Mouse (Mus musculus): ENCODE results near the gene Pygl. TPM values are rescaled to one million over a fixed set of nuclear protein-coding genes. Genes with fewer than 3 reads are reported as not detected.
"Not testable (repeated sequence)": the region's sequence is repeated elsewhere in the genome, so short reads cannot be mapped to it uniquely, and the experiment has no call there.

Pygl gene
- total RNA-seq, 2 experiments from 2014 or later = 48.7 to 82.7 TPM

DNA sequence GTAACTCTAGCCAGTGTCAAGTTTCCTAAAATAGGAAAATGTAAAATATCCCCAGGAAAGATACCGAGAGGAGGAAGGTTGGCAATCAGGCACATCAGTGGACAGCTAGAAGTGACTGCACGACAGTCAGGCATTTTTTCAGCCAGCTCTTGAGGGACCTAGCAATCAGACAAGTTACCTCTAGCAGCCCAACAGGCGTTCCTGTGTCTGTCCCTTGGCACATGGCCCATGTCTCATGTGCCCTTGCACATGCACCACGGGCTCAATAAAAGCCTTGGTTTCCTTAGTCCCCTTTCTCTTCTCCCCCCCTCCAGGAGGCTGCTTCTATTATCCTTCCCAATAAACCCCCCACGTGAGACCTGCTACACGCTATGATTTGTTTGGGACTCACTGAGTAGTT lies 75.1 kb downstream of the Pygl start:
- no peak for DNase-seq

DNA sequence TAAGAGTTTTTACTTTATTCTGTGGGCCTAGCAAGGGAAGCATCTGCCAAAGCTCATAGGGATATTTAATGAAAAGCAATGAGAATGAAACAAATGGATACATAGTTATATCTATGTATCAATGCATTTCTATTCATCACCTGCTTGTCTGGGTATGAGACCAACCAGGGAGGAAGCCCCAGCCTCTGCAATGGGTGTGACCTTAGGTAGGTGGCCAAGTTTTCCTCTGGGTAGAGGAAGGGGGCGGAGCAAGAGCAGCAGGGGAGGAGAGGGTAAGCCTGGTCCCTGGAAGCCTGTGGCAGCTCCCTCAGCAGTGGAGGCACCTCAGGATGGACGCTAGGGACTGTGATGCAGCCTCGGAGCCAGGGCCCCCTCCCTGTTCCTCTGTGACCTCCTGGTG lies 77.4 kb downstream of the Pygl start, which contains the start of gene Abhd12b:
Gene Abhd12b, plus strand, starts transcription at position 301 of the 400 bp plus-strand sequence.
- no peak for DNase-seq

DNA sequence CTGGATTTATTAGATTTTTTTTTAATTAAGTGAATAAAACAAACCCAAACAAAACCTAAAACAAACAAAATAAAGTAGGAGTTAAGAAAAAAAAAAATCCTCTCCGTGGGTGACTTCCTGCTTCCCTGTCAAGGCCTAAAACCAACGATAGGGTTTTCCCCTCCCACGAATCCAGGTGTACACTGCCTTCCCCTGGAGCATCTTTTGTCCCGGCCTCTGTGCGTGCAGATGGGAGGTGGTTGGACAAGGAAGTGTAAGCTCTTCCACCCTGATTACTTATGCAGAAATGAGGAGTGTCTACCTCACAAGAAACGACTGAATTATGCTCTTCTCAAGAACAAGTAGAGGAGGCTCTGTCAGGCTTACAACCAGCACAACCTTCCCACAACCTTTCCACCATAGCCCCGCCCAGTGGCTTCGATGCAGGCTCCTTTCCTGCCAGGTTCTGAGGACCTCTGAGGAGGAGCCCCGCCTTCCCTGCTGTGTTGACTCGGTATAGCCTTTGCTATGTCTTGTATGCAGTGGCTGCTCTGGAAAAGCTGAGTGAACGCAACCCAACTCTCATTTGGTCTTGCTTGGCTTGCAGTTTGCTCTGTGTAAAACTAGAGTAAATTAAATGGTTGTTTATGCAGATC lies 82.5 kb downstream of the Pygl start:
- no peak for DNase-seq

DNA sequence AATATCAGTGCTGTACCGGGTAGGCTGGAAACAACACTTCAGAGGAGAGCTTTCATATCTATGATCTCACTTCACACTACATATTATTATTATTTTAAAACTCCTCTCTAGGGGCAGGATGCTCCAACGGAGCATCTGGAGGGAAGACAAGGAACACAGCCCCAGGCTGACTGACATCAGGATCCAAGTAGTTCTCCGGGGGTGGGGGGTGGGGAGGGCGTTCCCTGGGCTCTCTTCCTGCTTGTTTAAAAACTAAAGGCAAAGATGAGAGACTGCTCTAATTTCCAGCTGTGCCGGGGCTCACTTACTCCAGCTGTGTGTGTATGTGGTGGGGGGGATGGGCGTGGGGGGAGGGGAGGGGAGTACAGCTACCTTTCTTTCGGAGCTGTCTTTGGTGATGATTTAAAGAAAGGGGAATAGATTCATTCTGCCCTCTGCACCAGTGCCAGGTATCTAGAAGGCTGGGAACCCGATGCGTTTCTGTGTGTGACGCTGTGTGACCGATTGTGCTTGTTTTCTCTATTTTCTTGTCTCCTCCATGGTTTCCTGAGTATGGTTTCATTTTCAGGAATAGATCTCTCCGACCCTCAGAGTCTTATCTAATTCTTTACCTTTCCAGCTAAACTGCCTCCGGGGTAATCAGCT lies 83.2 kb downstream of the Pygl start:
- DNase-seq = no peak

DNA sequence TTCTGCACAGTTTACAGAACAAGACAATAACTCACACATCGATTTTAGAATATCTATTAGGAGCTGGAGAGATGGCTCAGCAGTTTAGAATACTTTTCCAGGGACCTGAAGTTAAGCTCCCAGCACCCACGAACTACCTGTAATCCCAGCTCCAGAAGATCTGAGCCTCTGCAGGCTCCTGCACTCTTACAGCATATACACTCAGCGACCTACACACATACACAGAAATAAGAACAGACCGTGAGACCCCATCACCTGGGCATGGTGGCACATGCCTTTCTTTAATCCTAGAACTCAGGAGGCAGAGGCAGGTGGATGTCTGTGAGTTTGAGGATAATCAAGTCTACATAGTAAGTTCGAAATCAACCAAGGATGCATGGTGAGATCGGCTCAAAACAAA lies 85.7 kb downstream of the Pygl start:
- DNase-seq = no peak

DNA sequence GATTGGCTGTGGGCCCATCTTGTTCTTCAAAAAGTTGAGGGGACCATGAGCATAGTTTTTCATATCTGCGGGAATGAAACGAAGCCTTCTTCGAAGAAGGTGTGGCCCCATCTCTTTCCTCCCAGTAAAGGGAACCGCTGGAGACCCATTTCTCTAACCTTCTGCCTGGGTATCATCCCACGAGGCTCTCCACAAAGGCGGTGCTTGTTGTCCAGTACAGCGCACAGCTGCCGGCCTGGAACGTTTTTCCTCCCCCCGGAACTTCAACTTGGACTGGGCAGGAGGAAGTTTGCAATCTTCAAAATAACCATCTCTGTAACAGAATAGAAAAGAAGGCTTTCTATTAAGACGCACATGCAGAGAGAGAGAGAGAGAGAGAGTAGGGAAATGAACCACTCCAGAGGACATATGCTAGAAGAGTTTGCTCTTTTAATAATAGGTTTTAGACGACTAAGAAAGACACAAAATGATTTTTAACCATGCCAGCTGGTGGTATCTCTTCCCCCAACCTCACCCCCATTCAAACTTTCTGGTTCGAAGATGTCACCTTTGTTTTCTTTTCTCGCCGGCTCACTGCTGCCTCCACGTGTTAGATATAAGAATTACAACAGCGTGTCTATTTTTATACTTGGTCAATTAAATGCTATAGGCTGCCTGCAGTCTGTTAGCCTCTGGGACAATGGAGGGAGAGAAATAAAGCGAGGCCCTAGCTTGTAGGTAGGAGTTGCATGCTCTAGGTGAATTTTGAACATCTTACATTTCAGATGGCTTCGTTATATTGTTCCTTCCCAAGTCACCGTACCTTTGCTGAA lies 86.4 kb downstream of the Pygl start:
- DNase-seq = peak; percentile 70

DNA sequence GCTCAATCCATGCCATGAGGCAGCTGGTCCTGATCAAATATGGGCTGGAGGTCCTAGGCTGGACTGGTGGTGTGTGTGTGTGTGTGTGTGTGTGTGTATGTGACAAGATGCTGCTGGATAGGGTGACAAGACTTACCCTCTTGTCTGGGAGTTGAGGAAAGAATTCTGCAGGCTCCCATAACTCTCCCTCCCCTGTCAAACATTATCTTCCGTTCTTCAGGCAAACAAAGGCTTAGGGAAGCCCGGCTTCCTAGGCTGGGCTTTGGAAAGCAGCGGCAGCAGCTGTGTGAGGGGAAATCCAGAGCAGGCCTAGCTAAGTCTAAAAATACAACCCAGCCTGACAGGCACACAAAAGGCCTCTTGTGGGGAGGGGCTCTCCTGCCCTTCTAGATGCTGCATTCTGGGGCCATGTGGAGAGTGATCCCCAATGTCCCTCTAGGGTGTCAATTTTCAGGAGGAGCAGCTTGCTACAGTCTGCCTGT lies 87.1 kb downstream of the Pygl start:
- not testable (repeated sequence) for DNase-seq

DNA sequence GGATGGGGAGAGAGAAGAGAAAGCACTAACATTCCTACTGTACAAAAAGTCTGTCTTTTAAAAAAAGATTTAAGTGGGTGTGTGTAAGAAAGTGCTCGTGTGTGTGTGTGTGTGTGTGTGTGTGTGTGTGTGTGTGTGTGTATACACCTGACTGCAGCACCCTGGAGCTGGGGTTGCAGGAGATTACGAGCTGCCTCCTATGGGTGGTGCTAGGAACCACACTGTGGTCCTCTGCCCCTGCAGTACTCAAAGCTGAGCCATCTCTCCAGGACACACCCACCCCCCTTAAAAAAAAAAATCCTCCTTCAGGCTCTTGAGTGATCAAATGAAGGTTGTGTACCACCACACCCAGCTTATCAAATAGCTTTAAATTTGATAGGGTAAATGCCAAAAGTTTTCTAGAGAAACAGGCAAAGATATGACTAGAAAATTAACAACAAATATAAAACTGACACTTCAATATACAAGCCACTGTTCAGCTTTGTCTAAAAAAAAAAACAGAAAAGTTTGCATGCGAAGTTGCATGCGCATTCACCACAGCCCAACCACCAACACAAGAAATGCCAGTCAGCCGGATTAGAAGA lies 90.2 kb downstream of the Pygl start:
- no peak for DNase-seq

Other genes with a start within 250 kb of the Pygl start
- gene Sav1, start 244.5 kb downstream of the Pygl start, total RNA-seq (2021) = 10 to 100 TPM; 44.2 to 52.3 TPM
- gene Nin, start 117.8 kb downstream of the Pygl start, total RNA-seq (2021) = 10 to 100 TPM; 29.5 to 38.3 TPM
- not detected for gene Abhd12b, start 77.3 kb downstream of the Pygl start, total RNA-seq (2021)
- gene Trim9, start 116.1 kb upstream of the Pygl start, total RNA-seq (2021) = 1 to 10 TPM; 2.7 to 3.8 TPM
- gene Tmx1, start 221.6 kb upstream of the Pygl start, total RNA-seq (2021) = 10 to 100 TPM; 39.4 to 40.1 TPM